Mouse (Mus musculus) MEL (cell line): ENCODE data around the gene Cfap57. TPM values are rescaled to one million over a fixed set of nuclear protein-coding genes. Genes with fewer than 3 reads are reported as not detected.

Experiments
- DNase-seq: peaks from one replicate; pipeline ENCODE4 v3.0.0; 2011; ENCODE audit warnings: low read depth, low spot score
- H3K27ac ChIP-seq: 2 replicates; pipeline ENCODE4 v1.5.1; 2012; ENCODE audit warnings: low read depth, mild to moderate bottlenecking, control low read depth, low read length, moderate library complexity; ENCODE audit not compliant: control insufficient read depth
- H3K27me3 ChIP-seq, 2 experiments: fragments of 150-350 bp in 1 of 2; sonication (generic) in 1 of 2; 2 replicates each; pipeline ENCODE4 v1.6.1; 2012; ENCODE audit warnings: low read length in 2 of 2, mild to moderate bottlenecking in 2 of 2, improper control_type of control experiment in 1 of 2, moderate library complexity in 1 of 2; ENCODE audit not compliant: insufficient read depth in 2 of 2, control insufficient read depth in 1 of 2
- H3K36me3 ChIP-seq, 2 experiments: 2 replicates each; pipeline ENCODE4 v1.6.1; 2012 to 2014; ENCODE audit warnings: low read length in 2 of 2, improper control_type of control experiment in 1 of 2, inconsistent platforms in 1 of 2, mild to moderate bottlenecking in 1 of 2; ENCODE audit not compliant: insufficient read depth in 2 of 2, control insufficient read depth in 1 of 2
- H3K4me1 ChIP-seq, 2 experiments: fragments of 150-350 bp in 1 of 2; sonication (generic) in 1 of 2; 2 replicates each; pipeline ENCODE4 v1.6.1; 2012; ENCODE audit warnings: low read length in 2 of 2, improper control_type of control experiment in 1 of 2, mild to moderate bottlenecking in 1 of 2; ENCODE audit not compliant: insufficient read depth in 2 of 2, control insufficient read depth in 1 of 2
- H3K4me3 ChIP-seq, 2 experiments: fragments of 150-350 bp in 1 of 2; sonication (generic) in 1 of 2; 2 replicates each; pipeline ENCODE4 v1.5.1; 2012; ENCODE audit warnings: low read depth in 2 of 2, low read length in 2 of 2, mild to moderate bottlenecking in 2 of 2, moderate library complexity in 2 of 2, control low read depth in 1 of 2, improper control_type of control experiment in 1 of 2; ENCODE audit not compliant: control insufficient read depth in 1 of 2, insufficient read depth in 1 of 2
- H3K79me2 ChIP-seq: 2 replicates; pipeline ENCODE4 v1.6.1; 2012; ENCODE audit warnings: mild to moderate bottlenecking, low read length, moderate library complexity; ENCODE audit not compliant: control insufficient read depth, poor library complexity, insufficient read depth
- H3K9ac ChIP-seq: 2 replicates; pipeline ENCODE4 v1.6.1; 2012; ENCODE audit warnings: low read depth, mild to moderate bottlenecking, control low read depth, low read length, moderate library complexity; ENCODE audit not compliant: control insufficient read depth, poor library complexity, severe bottlenecking
- H3K9me3 ChIP-seq: fragments of 150-350 bp; sonication (generic); replicated peaks from 2 replicates; pipeline ENCODE4 v1.6.1; 2012; ENCODE audit warnings: mild to moderate bottlenecking, low read length, improper control_type of control experiment, moderate library complexity; ENCODE audit not compliant: insufficient read depth
- BHLHE40 ChIP-seq: IDR thresholded peaks from 2 replicates; pipeline ENCODE4 v1.6.1; 2012; ENCODE audit warnings: low read depth, mild to moderate bottlenecking, inconsistent platforms, low read length, improper control_type of control experiment, borderline replicate concordance
- CHD1 ChIP-seq: IDR thresholded peaks from 2 replicates; pipeline ENCODE4 v1.6.1; 2012; ENCODE audit warnings: low read depth, mild to moderate bottlenecking, inconsistent platforms, low read length, improper control_type of control experiment
- CHD2 ChIP-seq: IDR thresholded peaks from 2 replicates; pipeline ENCODE4 v1.6.1; 2011; ENCODE audit warnings: low read length, improper control_type of control experiment
- CTCF ChIP-seq, 3 experiments: IDR thresholded peaks in 2 of 3; conservative IDR thresholded peaks in 1 of 3; 2 replicates each; pipeline ENCODE4 v1.5.1; 2011 to 2012; ENCODE audit warnings: low read length in 3 of 3, low read depth in 2 of 3, mild to moderate bottlenecking in 2 of 3, improper control_type of control experiment in 1 of 3, inconsistent platforms in 1 of 3, mixed read lengths in 1 of 3, moderate library complexity in 1 of 3; ENCODE audit not compliant: control insufficient read depth in 1 of 3, insufficient read depth in 1 of 3, poor library complexity in 1 of 3, severe bottlenecking in 1 of 3
- E2F4 ChIP-seq: IDR thresholded peaks from 2 replicates; pipeline ENCODE4 v1.6.1; 2011; ENCODE audit warnings: low read depth, low read length, improper control_type of control experiment, borderline replicate concordance
- ELF1 ChIP-seq: IDR thresholded peaks from 2 replicates; pipeline ENCODE4 v1.6.1; 2014; ENCODE audit warnings: low read depth, mild to moderate bottlenecking, inconsistent platforms, low read length, improper control_type of control experiment, moderate library complexity
- EP300 ChIP-seq, 2 experiments: IDR thresholded peaks; 2 replicates each; pipeline ENCODE4 v1.6.1; 2011; ENCODE audit warnings: improper control_type of control experiment in 2 of 2, low read length in 2 of 2, low read depth in 1 of 2, mild to moderate bottlenecking in 1 of 2
- ETS1 ChIP-seq: IDR thresholded peaks from 2 replicates; pipeline ENCODE4 v1.6.1; 2012; ENCODE audit warnings: low read depth, mild to moderate bottlenecking, inconsistent platforms, low read length, improper control_type of control experiment, moderate library complexity
- GABPA ChIP-seq: IDR thresholded peaks from 2 replicates; pipeline ENCODE4 v1.6.1; 2012; ENCODE audit warnings: low read depth, mild to moderate bottlenecking, inconsistent platforms, low read length, improper control_type of control experiment, moderate library complexity
- GATA1 ChIP-seq: IDR thresholded peaks from 2 replicates; pipeline ENCODE4 v1.6.1; 2011; ENCODE audit warnings: low read depth, low read length, improper control_type of control experiment
- HCFC1 ChIP-seq: IDR thresholded peaks from 2 replicates; pipeline ENCODE4 v1.6.1; 2012; ENCODE audit warnings: low read depth, mild to moderate bottlenecking, inconsistent platforms, low read length, improper control_type of control experiment, moderate library complexity
- KAT2A ChIP-seq: conservative IDR thresholded peaks from 2 replicates; pipeline ENCODE4 v1.6.1; 2012; ENCODE audit warnings: low read depth, low read length, improper control_type of control experiment, inconsistent platforms
- MAFK ChIP-seq: IDR thresholded peaks from 2 replicates; pipeline ENCODE4 v1.6.1; 2011; ENCODE audit warnings: low read depth, mild to moderate bottlenecking, low read length, improper control_type of control experiment, borderline replicate concordance
- MAX ChIP-seq: IDR thresholded peaks from 2 replicates; pipeline ENCODE4 v1.6.1; 2011; ENCODE audit warnings: low read length, improper control_type of control experiment
- MAZ ChIP-seq: IDR thresholded peaks from 2 replicates; pipeline ENCODE4 v1.6.1; 2012; ENCODE audit warnings: low read depth, mild to moderate bottlenecking, inconsistent platforms, low read length, improper control_type of control experiment
- MEF2A ChIP-seq: IDR thresholded peaks from 2 replicates; pipeline ENCODE4 v1.6.1; 2014; ENCODE audit warnings: low read depth, mild to moderate bottlenecking, inconsistent platforms, low read length, improper control_type of control experiment; ENCODE audit not compliant: poor library complexity, insufficient replicate concordance, severe bottlenecking; ENCODE audit errors: extremely low read depth
- MXI1 ChIP-seq: IDR thresholded peaks from 2 replicates; pipeline ENCODE4 v1.6.1; 2011; ENCODE audit warnings: mild to moderate bottlenecking, low read depth, low read length, improper control_type of control experiment
- MYB ChIP-seq: IDR thresholded peaks from 2 replicates; pipeline ENCODE4 v1.6.1; 2011; ENCODE audit warnings: mild to moderate bottlenecking, low read depth, low read length, improper control_type of control experiment
- MYC ChIP-seq: IDR thresholded peaks from 2 replicates; pipeline ENCODE4 v1.6.1; 2011; ENCODE audit warnings: low read depth, mild to moderate bottlenecking, low read length, improper control_type of control experiment, moderate library complexity
- NELFE ChIP-seq: IDR thresholded peaks from 2 replicates; pipeline ENCODE4 v1.6.1; 2011; ENCODE audit warnings: low read depth, low read length, improper control_type of control experiment
- NRF1 ChIP-seq: IDR thresholded peaks from 2 replicates; pipeline ENCODE4 v1.6.1; 2014; ENCODE audit warnings: low read depth, mild to moderate bottlenecking, inconsistent platforms, low read length, improper control_type of control experiment, moderate library complexity; ENCODE audit not compliant: poor library complexity, insufficient read depth, severe bottlenecking
- POLR2A ChIP-seq, 2 experiments: IDR thresholded peaks; 2 replicates each; pipeline ENCODE4 v1.6.1; 2011 to 2012; ENCODE audit warnings: low read length in 2 of 2, mild to moderate bottlenecking in 2 of 2, control low read depth in 1 of 2, improper control_type of control experiment in 1 of 2, low read depth in 1 of 2, moderate library complexity in 1 of 2; ENCODE audit not compliant: control insufficient read depth in 1 of 2, insufficient read depth in 1 of 2, poor library complexity in 1 of 2
- POLR2AphosphoS2 ChIP-seq: IDR thresholded peaks from 2 replicates; pipeline ENCODE4 v1.6.1; 2011; ENCODE audit warnings: low read length, improper control_type of control experiment
- POLR2AphosphoS5 ChIP-seq: IDR thresholded peaks from 2 replicates; pipeline ENCODE4 v1.6.1; 2012; ENCODE audit warnings: low read depth, borderline replicate concordance, mild to moderate bottlenecking, inconsistent platforms, low read length, moderate library complexity, mixed read lengths
- RAD21 ChIP-seq: IDR thresholded peaks from 2 replicates; pipeline ENCODE4 v1.6.1; 2011; ENCODE audit warnings: mild to moderate bottlenecking, low read depth, low read length, improper control_type of control experiment
- RCOR1 ChIP-seq: IDR thresholded peaks from 2 replicates; pipeline ENCODE4 v1.6.1; 2012; ENCODE audit warnings: low read depth, mild to moderate bottlenecking, inconsistent platforms, low read length, improper control_type of control experiment
- SIN3A ChIP-seq: IDR thresholded peaks from 2 replicates; pipeline ENCODE4 v1.6.1; 2012; ENCODE audit warnings: low read length, improper control_type of control experiment, inconsistent platforms
- SMC3 ChIP-seq: IDR thresholded peaks from 2 replicates; pipeline ENCODE4 v1.6.1; 2011; ENCODE audit warnings: low read depth, low read length, improper control_type of control experiment
- TAL1 ChIP-seq: IDR thresholded peaks from 2 replicates; pipeline ENCODE4 v1.6.1; 2012; ENCODE audit warnings: mild to moderate bottlenecking, inconsistent platforms, low read length, moderate library complexity, mixed read lengths
- TBP ChIP-seq: IDR thresholded peaks from 2 replicates; pipeline ENCODE4 v1.8.0; 2011; ENCODE audit warnings: low read depth, low read length, improper control_type of control experiment
- TCF12 ChIP-seq: IDR thresholded peaks from 2 replicates; pipeline ENCODE4 v1.6.1; 2014; ENCODE audit warnings: low read depth, mild to moderate bottlenecking, inconsistent platforms, low read length, improper control_type of control experiment, moderate library complexity
- UBTF ChIP-seq: IDR thresholded peaks from 2 replicates; pipeline ENCODE4 v1.6.1; 2012; ENCODE audit warnings: low read depth, mild to moderate bottlenecking, inconsistent platforms, low read length, improper control_type of control experiment, moderate library complexity, borderline replicate concordance; ENCODE audit not compliant: insufficient read depth
- USF1 ChIP-seq: IDR thresholded peaks from 2 replicates; pipeline ENCODE4 v1.6.1; 2014; ENCODE audit warnings: low read depth, mild to moderate bottlenecking, inconsistent platforms, low read length, improper control_type of control experiment, moderate library complexity
- USF2 ChIP-seq, 2 experiments: IDR thresholded peaks; 2 replicates each; pipeline ENCODE4 v1.6.1; 2011 to 2012; ENCODE audit warnings: improper control_type of control experiment in 2 of 2, low read length in 2 of 2, borderline replicate concordance in 1 of 2, inconsistent platforms in 1 of 2, low read depth in 1 of 2, mild to moderate bottlenecking in 1 of 2; ENCODE audit not compliant: insufficient read depth in 1 of 2
- ZC3H11A ChIP-seq: IDR thresholded peaks from 2 replicates; pipeline ENCODE4 v1.6.1; 2012; ENCODE audit warnings: low read depth, mild to moderate bottlenecking, inconsistent platforms, low read length, improper control_type of control experiment
- ZKSCAN1 ChIP-seq: IDR thresholded peaks from 2 replicates; pipeline ENCODE4 v1.6.1; 2012; ENCODE audit warnings: low read depth, mild to moderate bottlenecking, inconsistent platforms, low read length, improper control_type of control experiment, moderate library complexity
- ZMIZ1 ChIP-seq: IDR thresholded peaks from 2 replicates; pipeline ENCODE4 v1.6.1; 2012; ENCODE audit warnings: low read depth, mild to moderate bottlenecking, inconsistent platforms, low read length, improper control_type of control experiment, moderate library complexity
- ZNF384 ChIP-seq: IDR thresholded peaks from 2 replicates; pipeline ENCODE4 v1.6.1; 2012; ENCODE audit warnings: low read depth, mild to moderate bottlenecking, inconsistent platforms, low read length, improper control_type of control experiment
- polyA plus RNA-seq, 2 experiments: library from polyadenylated mRNA; stranded (reverse) in 1 of 2; unstranded in 1 of 2; fragments of >175 nt in 1 of 2; fragments of >200 nt in 1 of 2; gene quantifications; 2 replicates each; pipeline versions ENCODE4 v1.2.1 to v1.2.4; 2012; ENCODE audit warnings: low replicate concordance in 2 of 2, low read depth in 1 of 2; ENCODE audit not compliant: insufficient read length in 2 of 2, insufficient read depth in 1 of 2, missing spikeins in 1 of 2
- total RNA-seq: library from RNA; depleted of rRNA; stranded (reverse); fragments of 300-350 nt; gene quantifications from 2 replicates; pipeline ENCODE4 v1.2.3, GENCODE M21; 2012

The Cfap57 gene
- total and polyA plus RNA-seq, 3 experiments, result not detected

GRCm38 (mm10) chr4:118543158-118543530 is 77.4 kb downstream of the Cfap57 start:
- peak; percentile 65 for DNase-seq
- H3K9ac ChIP-seq, result peak overlapping the region; percentile 51
- H3K4me3 ChIP-seq, result peak overlapping the region; percentile 57 to 95
- peak overlapping the region; percentile 22; the same call in 1 of the 2 replicates for H3K27ac ChIP-seq
- H3K4me1 ChIP-seq, result peaks cover 0 to 4% of the 10 kb centered on the region in 2 experiments; a peak in 2 of 4 replicates
- no peaks in the 10 kb centered on the region for H3K36me3 ChIP-seq
- H3K27me3 ChIP-seq, result peaks cover 2 to 6% of the 10 kb centered on the region in 2 experiments; a peak in 2 of 4 replicates
- H3K9me3 ChIP-seq, result no peaks in the 10 kb centered on the region
- H3K79me2 ChIP-seq, result no peaks in the 10 kb centered on the region; the same call in 1 of the 2 replicates
- no peak for TF ChIP-seq MYB
- no peak for TF ChIP-seq GABPA
- TF ChIP-seq MAZ, result no peak
- TF ChIP-seq E2F4, result no peak
- TF ChIP-seq CHD1, result no peak
- TF ChIP-seq RCOR1, result no peak
- TF ChIP-seq SIN3A, result peak; percentile 10; the same call in 1 of the 2 replicates
- TF ChIP-seq MAFK, result no peak
- TF ChIP-seq CHD2, result no peak
- no peak for TF ChIP-seq ZNF384
- no peak for TF ChIP-seq NRF1
- TF ChIP-seq SMC3, result no peak
- no peak for TF ChIP-seq RAD21
- no peak for TF ChIP-seq TCF12
- no peak for TF ChIP-seq HCFC1
- no peak for TF ChIP-seq POLR2AphosphoS2
- peak; percentile 45; the same call in 1 of the 2 replicates for TF ChIP-seq MYC
- TF ChIP-seq ETS1, result no peak
- TF ChIP-seq MXI1, result peak; percentile 85
- no peak for TF ChIP-seq TBP
- TF ChIP-seq EP300 (IDR thresholded peaks at IDR 0.05; ENCODE audit: low read depth in 1 of 2, low read length in 2 of 2), result no peak
- TF ChIP-seq ELF1, result peak; percentile 46; the same call in 1 of the 2 replicates
- TF ChIP-seq MAX, result peak; percentile 45; the same call in 1 of the 2 replicates
- TF ChIP-seq POLR2A (IDR thresholded peaks at IDR 0.05; ENCODE audit: control insufficient read depth in 1 of 2, insufficient read depth in 1 of 2, low read depth in 1 of 2, low read length in 2 of 2, poor library complexity in 1 of 2), result no peak
- TF ChIP-seq BHLHE40, result no peak
- TF ChIP-seq KAT2A, result no peak
- no peak for TF ChIP-seq CTCF (IDR thresholded peaks at IDR 0.05 in 2 of 3, conservative IDR thresholded peaks at IDR 0.05 in 1 of 3; ENCODE audit: control insufficient read depth in 1 of 3, insufficient read depth in 1 of 3, low read depth in 2 of 3, low read length in 3 of 3, poor library complexity in 1 of 3, severe bottlenecking in 1 of 3)
- TF ChIP-seq ZC3H11A, result no peak
- no peak for TF ChIP-seq NELFE
- TF ChIP-seq GATA1, result no peak
- no peak for TF ChIP-seq USF2 (IDR thresholded peaks at IDR 0.05; ENCODE audit: borderline replicate concordance in 1 of 2, insufficient read depth in 1 of 2, low read depth in 1 of 2, low read length in 2 of 2)
- no peak for TF ChIP-seq USF1
- no peak for TF ChIP-seq POLR2AphosphoS5
- no peak for TF ChIP-seq ZKSCAN1
- TF ChIP-seq MEF2A, result no peak
- TF ChIP-seq ZMIZ1, result no peak
- no peak for TF ChIP-seq UBTF
- TF ChIP-seq TAL1, result no peak
